In the genomic region with DNA sequence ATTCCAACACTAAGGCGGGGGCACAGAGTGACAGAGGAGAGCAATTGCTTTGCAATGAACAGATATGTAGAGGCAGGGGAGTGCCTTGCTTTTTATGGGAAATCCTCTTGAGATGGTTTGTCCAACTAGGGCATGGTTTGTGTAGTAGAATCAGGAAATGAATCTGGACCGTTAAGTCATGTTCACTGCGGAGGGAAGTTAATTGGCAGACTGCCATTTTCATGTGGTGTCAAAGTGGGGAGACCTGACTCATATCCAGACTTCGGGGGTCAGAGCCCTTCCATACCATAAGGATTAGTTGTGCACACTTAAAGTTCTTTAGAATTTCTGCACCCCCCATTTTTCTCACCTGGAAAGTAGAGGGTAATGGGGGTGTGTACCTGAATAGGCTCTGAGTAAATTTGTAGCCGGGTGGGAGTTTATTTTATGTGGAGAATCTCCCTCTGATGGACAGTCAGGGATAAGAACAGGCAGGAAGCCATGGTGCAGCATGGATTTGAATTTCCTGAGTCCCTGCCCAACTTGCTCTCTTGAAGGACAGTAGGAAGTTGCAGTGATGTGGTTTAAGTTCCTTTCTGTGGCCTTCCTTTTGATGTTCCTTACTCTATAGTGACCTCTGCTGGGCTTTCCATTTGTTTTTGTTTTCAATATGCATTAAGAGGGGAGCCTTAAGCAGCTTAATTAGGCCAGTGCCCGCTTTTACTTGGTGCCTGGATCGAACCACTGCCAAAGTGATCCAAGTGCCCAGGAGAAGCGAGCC, we compare ENCODE assay signal across 8 mouse cellular contexts.
DNase-seq lines count a peak whose midpoint lies in the region; ATAC-seq and TF ChIP-seq lines count a peak whose summit lies in the region.

No protein-coding gene starts in this region.

- peaks cover 6% of the 10 kb centered on the region for H3K4me1 ChIP-seq in forebrain, embryonic 14.5 days (ENCODE audit: control insufficient read depth, insufficient read depth, low read length)
- H3K4me1 ChIP-seq in forebrain, embryonic 10.5 days = peaks cover 6% of the 10 kb centered on the region; the same call in 1 of the 2 replicates
- H3K4me1 ChIP-seq in midbrain, postnatal 0 days (ENCODE audit: insufficient read depth, low read length) = no peaks in the 10 kb centered on the region
- peaks cover 3% of the 10 kb centered on the region for H3K4me1 ChIP-seq in midbrain, embryonic 13.5 days (replicated peaks)

- no peak overlapping the region for H3K9ac ChIP-seq in forebrain, embryonic 14.5 days (ENCODE audit: low read length)
- no peak overlapping the region for H3K9ac ChIP-seq in midbrain, postnatal 0 days (replicated peaks; ENCODE audit: low read length, poor library complexity, severe bottlenecking)
- no peak overlapping the region for H3K9ac ChIP-seq in midbrain, embryonic 13.5 days (replicated peaks)

- H3K36me3 ChIP-seq in forebrain, embryonic 14.5 days (ENCODE audit: control insufficient read depth, insufficient read depth, low read length) = peaks cover 3% of the 10 kb centered on the region; the same call in 1 of the 2 replicates
- no peaks in the 10 kb centered on the region for H3K36me3 ChIP-seq in forebrain, embryonic 10.5 days (replicated peaks)
- H3K36me3 ChIP-seq in midbrain, postnatal 0 days (ENCODE audit: insufficient read depth, low read length) = no peaks in the 10 kb centered on the region
- H3K36me3 ChIP-seq in midbrain, embryonic 13.5 days = no peaks in the 10 kb centered on the region

- no peak for ATAC-seq in forebrain, embryonic 14.5 days
- ATAC-seq in midbrain, postnatal 0 days (ENCODE audit: low FRiP score) = no peak
- no peak for ATAC-seq in midbrain, embryonic 13.5 days

- no peaks in the 10 kb centered on the region for H3K9me3 ChIP-seq in forebrain, embryonic 14.5 days (replicated peaks; ENCODE audit: control insufficient read depth, low read length)
- 0 out of 2 replicates have a peak, but pooled peaks cover 4% of the 10 kb centered on the region for H3K9me3 ChIP-seq in forebrain, embryonic 10.5 days
- no peaks in the 10 kb centered on the region for H3K9me3 ChIP-seq in midbrain, postnatal 0 days (ENCODE audit: low read length)
- no peaks in the 10 kb centered on the region for H3K9me3 ChIP-seq in midbrain, embryonic 13.5 days

- peak; percentile 78 for DNase-seq in forebrain, embryonic 14.5 days (ENCODE audit: low spot score)
- DNase-seq in forebrain, embryonic 10.5 days (ENCODE audit: extremely low spot score, low spot score) = no peak
- peak; percentile 83 for DNase-seq in midbrain, postnatal 0 days (ENCODE audit: low spot score)
- DNase-seq in forelimb bud, embryonic 11.5 days (ENCODE audit: low read depth, low spot score) = peak; percentile 40
- peak; percentile 78 for DNase-seq in layer of hippocampus, adult 9-10 months (ENCODE audit: low spot score)
- no peak for DNase-seq in urinary bladder, postnatal 10 days (ENCODE audit: low spot score)
- DNase-seq in frontal cortex, postnatal 25 days (ENCODE audit: low spot score in 2 of 2) = no peak

- H3K4me3 ChIP-seq in forebrain, embryonic 14.5 days (ENCODE audit: low read depth, low read length) = no peak overlapping the region
- H3K4me3 ChIP-seq in forebrain, embryonic 10.5 days = no peak overlapping the region
- H3K4me3 ChIP-seq in midbrain, postnatal 0 days (ENCODE audit: low read depth, low read length) = no peak overlapping the region
- H3K4me3 ChIP-seq in midbrain, embryonic 13.5 days (replicated peaks) = no peak overlapping the region

- no peak overlapping the region for H3K4me2 ChIP-seq in forebrain, embryonic 14.5 days (ENCODE audit: low read length)
- H3K4me2 ChIP-seq in midbrain, postnatal 0 days (ENCODE audit: low read depth, low read length, poor library complexity, severe bottlenecking) = no peak overlapping the region
- no peak overlapping the region for H3K4me2 ChIP-seq in midbrain, embryonic 13.5 days (replicated peaks)

- TF ChIP-seq CTCF in midbrain, postnatal 0 days (IDR thresholded peaks at IDR 0.05) = peak; percentile 70

- no peaks in the 10 kb centered on the region for H3K27me3 ChIP-seq in forebrain, embryonic 14.5 days (replicated peaks; ENCODE audit: control insufficient read depth, insufficient read depth, low read length)
- H3K27me3 ChIP-seq in forebrain, embryonic 10.5 days (ENCODE audit: poor library complexity, severe bottlenecking) = peaks cover 31% of the 10 kb centered on the region
- no peaks in the 10 kb centered on the region for H3K27me3 ChIP-seq in midbrain, postnatal 0 days (ENCODE audit: insufficient read depth, low read length)
- H3K27me3 ChIP-seq in midbrain, embryonic 13.5 days = 0 out of 2 replicates have a peak, but pooled peaks cover 4% of the 10 kb centered on the region

- WGBS in forebrain, embryonic 14.5 days = 50% methylated on average over 8 of the region's 8 CpGs
- WGBS in forebrain, embryonic 10.5 days = 60% methylated on average over 8 of the region's 8 CpGs
- WGBS in midbrain, postnatal 0 days = 56% methylated on average over 8 of the region's 8 CpGs
- WGBS in midbrain, embryonic 13.5 days = 59% methylated on average over 8 of the region's 8 CpGs

- H3K27ac ChIP-seq in forebrain, embryonic 14.5 days (ENCODE audit: low read depth, low read length) = no peak overlapping the region
- H3K27ac ChIP-seq in forebrain, embryonic 10.5 days = no peak overlapping the region
- H3K27ac ChIP-seq in midbrain, postnatal 0 days (ENCODE audit: low read depth, low read length) = no peak overlapping the region
- no peak overlapping the region for H3K27ac ChIP-seq in midbrain, embryonic 13.5 days

Comparison
In these comparisons a context has a peak if more than half of its experiments do, and no peak if none do; other contexts are left out.
1. DNase-seq: peak in forebrain, embryonic 14.5 days (single experiment), midbrain, postnatal 0 days (single experiment), forelimb bud, embryonic 11.5 days (single experiment) and layer of hippocampus, adult 9-10 months (single experiment); none in forebrain, embryonic 10.5 days (single experiment), urinary bladder, postnatal 10 days (single experiment) and frontal cortex, postnatal 25 days (0 of 2).